Mouse (Mus musculus) left cerebral cortex, postnatal 14 days (tissue): ENCODE results near the gene Cep95. TPM values are rescaled to one million over a fixed set of nuclear protein-coding genes. Genes with fewer than 3 reads are reported as not detected.
"Not testable (repeated sequence)": the region's sequence is repeated elsewhere in the genome, so short reads cannot be mapped to it uniquely, and the experiment has no call there.

Experiments used
- DNase-seq, 2 experiments: peaks; one replicate each; pipeline ENCODE4 v3.0.0; 2021 to 2022; ENCODE audit warnings: low spot score in 2 of 2, mixed read lengths in 1 of 2
- intact Hi-C: fragments of 180-260 bp; cut with DNase I; formaldehyde crosslinking; loops from one replicate; pipeline ENCODE4 v1.15.1; 2025
- total RNA-seq, 2 experiments: library from RNA; stranded (reverse); gene quantifications; 2 replicates each; pipeline ENCODE4 v1.2.3; 2021

The Cep95 gene
- total RNA-seq, 2 experiments from 2014 or later, result 8.3 to 12.0 TPM

- intact Hi-C loops, result no loop called here
- no peak for DNase-seq
Observed at GRCm38 (mm10) chr11:106770195-106770974, 18.7 kb upstream of the Cep95 start.

DNA sequence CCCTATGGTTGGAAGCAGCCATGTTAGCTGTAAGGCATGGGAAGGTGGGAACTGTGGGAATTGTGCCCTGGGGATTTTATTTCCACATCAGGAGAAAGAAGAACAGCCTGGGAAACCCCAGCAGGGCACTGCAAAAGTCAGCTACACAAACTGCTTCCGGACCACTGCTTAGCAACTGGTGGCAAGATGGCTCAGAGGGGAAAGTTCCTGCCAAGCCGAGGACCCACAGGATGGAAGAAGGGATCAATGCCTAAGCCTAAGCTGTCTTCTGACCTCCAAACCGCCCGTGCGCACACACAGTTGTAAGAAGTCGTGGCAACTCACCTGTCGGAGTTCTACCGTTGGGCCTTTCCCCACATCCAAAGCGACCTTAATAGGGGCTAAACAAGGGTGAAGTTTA, 16.0 kb upstream of the Cep95 start:
- intact Hi-C loops, result no loop called here

GRCm38 (mm10) chr11:106776960-106777359, 12.1 kb upstream of the Cep95 start:
- no peak for DNase-seq
- intact Hi-C loops, result no loop called here

More for the DNA sequence above, 16.0 kb upstream of the Cep95 start:
- DNase-seq, result no peak

GRCm38 (mm10) chr11:106777395-106777794, 11.7 kb upstream of the Cep95 start:
- DNase-seq, result no peak
- intact Hi-C loops, result no loop called here

- intact Hi-C loops, result no loop called here
- no peak for DNase-seq
Observed at GRCm38 (mm10) chr11:106778132-106778531, 10.9 kb upstream of the Cep95 start.

DNA sequence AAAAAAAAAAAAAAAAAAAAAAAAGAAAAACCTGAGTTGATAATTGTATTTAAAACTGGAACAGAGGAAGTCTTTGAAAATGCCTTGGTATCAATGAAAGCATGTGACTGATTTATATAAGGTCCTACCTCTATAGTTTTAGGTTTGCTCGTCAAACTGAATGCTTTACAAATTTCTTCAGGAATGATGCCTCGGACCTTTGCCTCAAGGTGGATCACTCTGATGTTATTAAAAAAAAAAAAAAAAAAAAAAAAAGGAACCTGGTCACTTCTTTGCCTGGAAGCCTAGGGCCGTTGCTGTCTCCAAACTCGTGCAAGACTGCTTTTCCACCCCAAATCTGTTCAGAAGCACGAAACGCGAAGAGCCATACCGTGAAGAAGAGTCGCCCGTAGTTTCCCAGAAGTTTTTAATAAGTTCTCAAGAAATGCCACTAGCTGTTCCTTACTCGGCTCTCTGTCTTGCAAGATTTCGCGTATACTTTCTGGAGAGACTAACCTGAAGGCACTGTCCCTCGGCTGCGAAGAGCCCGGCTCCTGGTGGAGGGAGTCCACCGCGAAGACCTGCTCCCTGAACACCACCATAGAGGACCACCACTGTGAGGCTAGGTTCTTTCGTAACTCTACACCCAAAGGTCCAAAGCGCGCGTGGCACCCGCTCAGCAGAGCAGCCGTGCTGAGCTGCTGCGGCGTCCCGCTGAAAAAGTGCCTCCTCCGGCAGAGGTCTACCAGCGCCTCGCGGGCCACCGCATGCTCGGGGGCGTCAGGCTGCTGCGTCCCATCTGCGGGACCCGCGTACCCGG, 10.3 kb upstream of the Cep95 start:
- no peak for DNase-seq
- intact Hi-C loops, result no loop called here

GRCm38 (mm10) chr11:106779388-106780088, 9.5 kb upstream of the Cep95 start, which contains the start of gene Polg2:
TSS of gene Polg2 (minus strand) at chr11:106779537.
- intact Hi-C loops, result loop anchor here (10.0 kb wide), 1 partner anchor 525 kb away; the partner anchor contains the start of genes Ftsj3 and Psmc5
- DNase-seq, result peak; percentile 89 to 94

GRCm38 (mm10) chr11:106780089-106780425, 9.0 kb upstream of the Cep95 start:
- DNase-seq, result no peak
- intact Hi-C loops, result loop anchor here (10.0 kb wide), 1 partner anchor 525 kb away; the partner anchor contains the start of genes Ftsj3 and Psmc5

GRCm38 (mm10) chr11:106780590-106781220, 8.3 kb upstream of the Cep95 start:
- DNase-seq, result no peak
- intact Hi-C loops, result loop anchor here (10.0 kb wide), 1 partner anchor 526 kb away; the partner anchor contains the start of genes Ftsj3 and Psmc5

GRCm38 (mm10) chr11:106782271-106782670, 6.8 kb upstream of the Cep95 start:
- DNase-seq, result not testable (repeated sequence)
- intact Hi-C loops, result loop anchor here (10.0 kb wide), 1 partner anchor 527 kb away; the partner anchor contains the start of genes Ftsj3 and Psmc5

DNA sequence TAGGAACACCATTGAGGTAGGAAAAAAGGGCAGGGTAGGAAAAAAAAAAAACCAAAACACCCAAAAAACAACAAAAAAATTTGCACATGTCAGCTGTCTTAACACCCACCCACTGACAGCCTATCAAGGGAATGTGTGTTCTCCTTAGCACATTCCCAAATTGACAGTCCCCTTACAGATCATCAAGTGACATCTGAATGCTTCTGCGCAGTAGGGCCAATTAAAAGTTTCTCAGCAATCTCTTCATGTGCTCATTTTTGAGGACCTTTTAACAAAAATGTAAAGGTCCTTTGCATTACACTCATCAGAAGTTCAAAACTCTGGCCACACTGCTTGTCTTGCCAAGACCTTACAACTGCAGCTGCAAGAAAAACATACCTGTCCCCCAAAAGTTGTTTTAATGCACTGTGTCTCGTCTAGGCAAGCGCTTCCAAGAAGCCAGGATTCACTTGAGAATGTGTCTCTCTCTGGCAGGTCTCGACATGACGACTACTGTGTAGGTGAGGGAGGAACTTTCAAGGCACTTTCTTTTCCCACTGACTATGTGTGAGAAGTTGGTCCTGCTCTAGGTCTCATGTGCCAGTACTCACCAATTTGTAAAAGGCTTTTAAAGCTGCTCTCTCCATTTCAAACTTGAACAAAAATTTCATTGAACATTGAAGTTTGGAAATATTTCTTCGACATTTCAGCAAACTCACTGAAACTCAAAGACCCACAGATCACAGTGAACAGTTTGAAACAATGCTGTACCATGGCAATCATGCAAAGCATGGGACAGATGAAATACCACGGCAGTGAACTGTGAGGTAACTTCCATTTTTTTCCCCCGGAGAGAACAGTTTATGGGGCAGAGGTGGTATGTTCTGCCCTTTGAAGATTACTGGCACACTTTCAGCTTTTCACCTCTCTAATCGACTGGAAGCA, 5.9 kb upstream of the Cep95 start:
- intact Hi-C loops, result loop anchor here (10.0 kb wide), 1 partner anchor 528 kb away; the partner anchor contains the start of genes Ftsj3 and Psmc5
- DNase-seq, result no peak

GRCm38 (mm10) chr11:106784476-106784875, 4.6 kb upstream of the Cep95 start:
- intact Hi-C loops, result loop anchor here (10.0 kb wide), 1 partner anchor 530 kb away; the partner anchor contains the start of genes Ftsj3 and Psmc5
- no peak for DNase-seq

- no peak for DNase-seq
- intact Hi-C loops, result loop anchor here (10.0 kb wide), 1 partner anchor 530 kb away; the partner anchor contains the start of genes Ftsj3 and Psmc5
Observed at GRCm38 (mm10) chr11:106785043-106785442, 4.0 kb upstream of the Cep95 start.

GRCm38 (mm10) chr11:106787131-106788025, 1.7 kb upstream of the Cep95 start:
- intact Hi-C loops, result loop anchor here (10.0 kb wide), 1 partner anchor 533 kb away; the partner anchor contains the start of genes Ftsj3 and Psmc5
- DNase-seq, result peak; percentile 88 to 91

GRCm38 (mm10) chr11:106788026-106788774, 852 bp upstream of the Cep95 start:
- peak; percentile 98 to 99 for DNase-seq
- intact Hi-C loops, result loop anchor here (10.0 kb wide), 1 partner anchor 533 kb away; the partner anchor contains the start of genes Ftsj3 and Psmc5

GRCm38 (mm10) chr11:106789649-106790048, 597 bp downstream of the Cep95 start:
- intact Hi-C loops, result loop anchor here (10.0 kb wide), 1 partner anchor 535 kb away; the partner anchor contains the start of genes Ftsj3 and Psmc5
- no peak for DNase-seq
